Mouse (Mus musculus) hindbrain, embryonic 15.5 days (tissue): ENCODE data around the gene Tsacc. TPM values are rescaled to one million over a fixed set of nuclear protein-coding genes. Genes with fewer than 3 reads are reported as not detected.

Experiments used
- ATAC-seq: fragments of 200-750 bp; cut with Nextera tagmentation; 2 replicates; pipeline ENCODE4 v1.8.0; 2017; ENCODE audit warnings: low read depth, moderate number of reproducible peaks, moderate TSS enrichment; ENCODE audit not compliant: low FRiP score
- H3K27ac ChIP-seq: fragments of 300-500 bp; sonication (generic); replicated peaks from 2 replicates; pipeline ENCODE4 v1.5.1; 2015; ENCODE audit warnings: mild to moderate bottlenecking, inconsistent platforms
- H3K27me3 ChIP-seq: fragments of 300-500 bp; sonication (generic); 2 replicates; pipeline ENCODE4 v1.6.1; 2015; ENCODE audit warnings: control low read depth, inconsistent platforms
- H3K36me3 ChIP-seq: fragments of 300-500 bp; sonication (generic); 2 replicates; pipeline ENCODE4 v1.6.1; 2015; ENCODE audit warnings: control low read depth, inconsistent platforms
- H3K4me1 ChIP-seq: fragments of 300-500 bp; sonication (generic); replicated peaks from 2 replicates; pipeline ENCODE4 v1.6.1; 2015; ENCODE audit warnings: control low read depth, inconsistent platforms
- H3K4me2 ChIP-seq: fragments of 300-500 bp; sonication (generic); 2 replicates; pipeline ENCODE4 v1.6.1; 2015; ENCODE audit warnings: moderate library complexity, mild to moderate bottlenecking, inconsistent platforms
- H3K4me3 ChIP-seq: fragments of 300-500 bp; sonication (generic); 2 replicates; pipeline ENCODE4 v1.5.1; 2015; ENCODE audit warnings: mild to moderate bottlenecking, inconsistent platforms
- H3K9ac ChIP-seq: fragments of 300-500 bp; sonication (generic); 2 replicates; pipeline ENCODE4 v1.6.1; 2015; ENCODE audit warnings: inconsistent platforms
- H3K9me3 ChIP-seq: fragments of 300-500 bp; sonication (generic); 2 replicates; pipeline ENCODE4 v1.6.1; 2016; ENCODE audit warnings: control low read depth, inconsistent platforms
- WGBS: fragments of 180-500 bp; shearing (Covaris S2); methylation state at CpG from one replicate; pipeline ENCODE4 v1.1.7; 2015; 5-methylcytosine and 5-hydroxymethylcytosine counted together
- polyA plus RNA-seq: library from polyadenylated mRNA; unstranded; fragments of >200 nt; fragmentation: Nextera tagmentation; extraction: Ambion mirVana; gene quantifications from 2 replicates; pipeline ENCODE4 v1.2.1, GENCODE M21; 2015

Tsacc gene
- polyA plus RNA-seq, 1 experiment from 2014 or later, result 12.2 TPM

GRCm38 (mm10) chr3:88248406-88248805, 48.4 kb downstream of the Tsacc start:
- H3K36me3 ChIP-seq, result no peaks in the 10 kb centered on the region
- no peak overlapping the region for H3K27ac ChIP-seq
- WGBS, result 58% methylated on average over 11 of the region's 11 CpGs
- H3K4me2 ChIP-seq, result no peak overlapping the region
- peaks cover 6% of the 10 kb centered on the region for H3K4me1 ChIP-seq
- H3K4me3 ChIP-seq, result no peak overlapping the region
- no peak for ATAC-seq
- H3K27me3 ChIP-seq, result peaks cover 4% of the 10 kb centered on the region
- H3K9me3 ChIP-seq, result no peaks in the 10 kb centered on the region
- H3K9ac ChIP-seq, result no peak overlapping the region

GRCm38 (mm10) chr3:88247666-88248065, 49.1 kb downstream of the Tsacc start:
- Histone ChIP-seq H3K4me3 (no peak overlapping the region), H3K27me3 (no peaks in the 10 kb centered on the region), H3K27ac (no peak overlapping the region), H3K9ac (no peak overlapping the region), H3K36me3 (no peaks in the 10 kb centered on the region), H3K9me3 (no peaks in the 10 kb centered on the region), H3K4me2 (no peak overlapping the region), H3K4me1 (peaks cover 13% of the 10 kb centered on the region)
- no peak for ATAC-seq
- WGBS, result 65% methylated on average over 9 of the region's 9 CpGs

DNA sequence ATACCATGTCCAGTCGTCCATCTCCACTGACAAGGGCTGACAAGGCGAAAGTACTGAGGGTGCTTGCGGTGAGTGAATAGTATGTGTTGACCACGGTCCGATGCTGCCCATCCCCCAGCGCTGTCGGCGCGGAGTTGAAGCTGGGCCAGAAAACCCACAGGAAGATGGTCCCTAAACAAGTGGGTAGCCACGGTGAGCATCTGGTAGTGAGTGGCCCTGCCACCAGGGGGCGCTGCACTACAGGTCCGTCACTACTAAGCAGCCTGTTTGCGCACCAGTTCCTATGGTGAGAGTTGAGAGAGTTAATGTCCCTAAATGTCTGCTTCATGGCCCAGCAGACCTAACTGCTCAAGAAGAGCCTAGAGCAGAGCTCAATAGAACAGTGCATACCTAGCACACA, 51.0 kb downstream of the Tsacc start:
- H3K36me3 ChIP-seq, result no peaks in the 10 kb centered on the region
- peaks cover 30% of the 10 kb centered on the region for H3K4me1 ChIP-seq
- H3K4me3 ChIP-seq, result no peak overlapping the region
- no peak overlapping the region for H3K27ac ChIP-seq
- no peaks in the 10 kb centered on the region for H3K27me3 ChIP-seq
- ATAC-seq, result no peak
- no peaks in the 10 kb centered on the region for H3K9me3 ChIP-seq
- WGBS, result 18% methylated on average over 13 of the region's 13 CpGs
- H3K9ac ChIP-seq, result no peak overlapping the region
- H3K4me2 ChIP-seq, result no peak overlapping the region

GRCm38 (mm10) chr3:88244071-88244470, 52.7 kb downstream of the Tsacc start:
- peaks cover 8% of the 10 kb centered on the region for H3K27me3 ChIP-seq
- peaks cover 35% of the 10 kb centered on the region for H3K4me1 ChIP-seq
- ATAC-seq, result no peak
- no peak overlapping the region for H3K27ac ChIP-seq
- H3K9me3 ChIP-seq, result no peaks in the 10 kb centered on the region
- WGBS, result 10% methylated on average over 2 of the region's 2 CpGs
- no peak overlapping the region for H3K4me3 ChIP-seq
- no peaks in the 10 kb centered on the region for H3K36me3 ChIP-seq
- H3K9ac ChIP-seq, result no peak overlapping the region
- H3K4me2 ChIP-seq, result no peak overlapping the region

DNA sequence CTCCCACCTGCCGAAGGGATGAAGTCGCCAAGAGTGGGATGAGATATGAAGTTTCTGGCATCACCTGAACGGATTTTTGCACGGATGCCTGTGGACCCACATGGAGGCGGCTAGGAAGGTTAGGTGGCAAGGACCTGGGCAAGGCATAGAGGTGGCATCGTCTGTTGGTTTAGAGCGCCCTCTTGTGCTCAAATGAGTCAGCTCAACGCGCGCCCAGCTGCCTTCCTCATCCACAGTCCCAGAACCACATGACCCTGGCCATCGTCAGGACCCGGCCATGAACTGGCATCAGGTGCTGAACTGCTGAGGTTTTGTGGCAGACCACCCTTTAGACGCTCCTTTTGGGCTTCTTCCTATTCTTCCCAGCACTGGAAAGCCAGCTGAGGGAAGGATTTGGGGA, 54.3 kb downstream of the Tsacc start:
- peak overlapping the region; percentile 42 for H3K4me2 ChIP-seq
- H3K9me3 ChIP-seq, result no peaks in the 10 kb centered on the region
- no peak overlapping the region for H3K4me3 ChIP-seq
- H3K27ac ChIP-seq, result peak overlapping the region; percentile 79
- H3K36me3 ChIP-seq, result no peaks in the 10 kb centered on the region
- under 1% methylated on average over 13 of the region's 13 CpGs for WGBS
- H3K27me3 ChIP-seq, result peaks cover 8% of the 10 kb centered on the region
- H3K4me1 ChIP-seq, result peaks cover 48% of the 10 kb centered on the region
- peak; percentile 49 for ATAC-seq
- H3K9ac ChIP-seq, result no peak overlapping the region

- peak; percentile 28; the same call in 1 of the 2 replicates for ATAC-seq
- 3% methylated on average over 47 of the region's 48 CpGs for WGBS
- peaks cover 61% of the 10 kb centered on the region for H3K4me1 ChIP-seq
Observed at GRCm38 (mm10) chr3:88241045-88241786, 55.6 kb downstream of the Tsacc start.

GRCm38 (mm10) chr3:88239446-88239845, 57.4 kb downstream of the Tsacc start:
- Histone ChIP-seq H3K4me3 (no peak overlapping the region), H3K9ac (no peak overlapping the region), H3K4me2 (no peak overlapping the region), H3K27me3 (peaks cover 8% of the 10 kb centered on the region), H3K27ac (peak overlapping the region; percentile 79), H3K9me3 (no peaks in the 10 kb centered on the region), H3K36me3 (no peaks in the 10 kb centered on the region), H3K4me1 (peaks cover 65% of the 10 kb centered on the region)
- no peak for ATAC-seq
- 39% methylated on average over 4 of the region's 4 CpGs for WGBS

More at GRCm38 (mm10) chr3:88241045-88241786, 55.6 kb downstream of the Tsacc start:
- peak overlapping the region; percentile 45 for H3K4me2 ChIP-seq
- H3K9ac ChIP-seq, result peak overlapping the region; percentile 7; the same call in 1 of the 2 replicates
- H3K4me3 ChIP-seq, result peak overlapping the region; percentile 15; the same call in 1 of the 2 replicates
- H3K9me3 ChIP-seq, result no peaks in the 10 kb centered on the region
- H3K36me3 ChIP-seq, result no peaks in the 10 kb centered on the region
- H3K27ac ChIP-seq, result peak overlapping the region; percentile 79
- peaks cover 8% of the 10 kb centered on the region for H3K27me3 ChIP-seq

- 24% methylated on average over 8 of the region's 8 CpGs for WGBS
Observed at GRCm38 (mm10) chr3:88238866-88239391, 57.9 kb downstream of the Tsacc start.

GRCm38 (mm10) chr3:88237556-88238194, 59.1 kb downstream of the Tsacc start:
- Histone ChIP-seq H3K4me1 (peaks cover 66% of the 10 kb centered on the region), H3K36me3 (no peaks in the 10 kb centered on the region), H3K27me3 (peaks cover 8% of the 10 kb centered on the region), H3K9me3 (no peaks in the 10 kb centered on the region), H3K4me3 (no peak overlapping the region), H3K27ac (peak overlapping the region; percentile 67), H3K4me2 (no peak overlapping the region), H3K9ac (no peak overlapping the region)
- 9% methylated on average over 10 of the region's 10 CpGs for WGBS
- ATAC-seq, result no peak

More at GRCm38 (mm10) chr3:88238866-88239391, 57.9 kb downstream of the Tsacc start:
- H3K4me1 ChIP-seq, result peaks cover 67% of the 10 kb centered on the region
- H3K36me3 ChIP-seq, result no peaks in the 10 kb centered on the region
- H3K9ac ChIP-seq, result no peak overlapping the region
- H3K9me3 ChIP-seq, result no peaks in the 10 kb centered on the region
- ATAC-seq, result peak; percentile 85
- H3K4me3 ChIP-seq, result no peak overlapping the region
- peak overlapping the region; percentile 79 for H3K27ac ChIP-seq
- H3K4me2 ChIP-seq, result no peak overlapping the region
- H3K27me3 ChIP-seq, result peaks cover 8% of the 10 kb centered on the region

DNA sequence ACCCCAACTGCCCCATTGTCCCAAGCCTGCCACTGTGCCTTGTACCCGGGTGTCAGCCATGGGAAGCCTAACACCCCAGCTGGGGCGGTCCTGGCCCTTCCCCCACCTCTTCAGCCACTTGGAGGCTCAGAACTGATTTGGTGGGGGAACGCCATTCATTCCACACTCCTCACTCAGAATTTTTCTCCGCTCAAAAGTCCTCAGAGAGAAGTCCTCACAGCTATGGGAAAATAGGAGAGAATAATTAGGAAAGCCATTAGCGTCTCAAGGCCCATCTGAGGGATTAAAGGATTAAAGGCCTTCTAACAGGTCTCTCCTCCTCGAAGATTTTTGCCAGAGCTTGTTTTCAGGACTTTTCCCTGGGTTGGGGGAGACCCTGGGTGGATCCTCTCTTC, 59.6 kb downstream of the Tsacc start:
- ATAC-seq, result no peak

GRCm38 (mm10) chr3:88235616-88236015, 61.2 kb downstream of the Tsacc start:
- no peak overlapping the region for H3K9ac ChIP-seq
- no peak overlapping the region for H3K4me3 ChIP-seq
- WGBS, result 33% methylated on average over 2 of the region's 2 CpGs
- H3K9me3 ChIP-seq, result no peaks in the 10 kb centered on the region
- H3K27ac ChIP-seq, result peak overlapping the region; percentile 20
- no peaks in the 10 kb centered on the region for H3K36me3 ChIP-seq
- ATAC-seq, result no peak
- H3K4me2 ChIP-seq, result no peak overlapping the region
- H3K27me3 ChIP-seq, result peaks cover 6% of the 10 kb centered on the region
- H3K4me1 ChIP-seq, result peaks cover 66% of the 10 kb centered on the region

More for the DNA sequence above, 59.6 kb downstream of the Tsacc start:
- H3K27me3 ChIP-seq, result peaks cover 8% of the 10 kb centered on the region
- H3K9me3 ChIP-seq, result no peaks in the 10 kb centered on the region
- H3K36me3 ChIP-seq, result no peaks in the 10 kb centered on the region
- H3K4me1 ChIP-seq, result peaks cover 64% of the 10 kb centered on the region
- H3K9ac ChIP-seq, result no peak overlapping the region
- H3K4me3 ChIP-seq, result no peak overlapping the region
- peak overlapping the region; percentile 67 for H3K27ac ChIP-seq
- H3K4me2 ChIP-seq, result no peak overlapping the region
- 23% methylated on average over 6 of the region's 6 CpGs for WGBS

DNA sequence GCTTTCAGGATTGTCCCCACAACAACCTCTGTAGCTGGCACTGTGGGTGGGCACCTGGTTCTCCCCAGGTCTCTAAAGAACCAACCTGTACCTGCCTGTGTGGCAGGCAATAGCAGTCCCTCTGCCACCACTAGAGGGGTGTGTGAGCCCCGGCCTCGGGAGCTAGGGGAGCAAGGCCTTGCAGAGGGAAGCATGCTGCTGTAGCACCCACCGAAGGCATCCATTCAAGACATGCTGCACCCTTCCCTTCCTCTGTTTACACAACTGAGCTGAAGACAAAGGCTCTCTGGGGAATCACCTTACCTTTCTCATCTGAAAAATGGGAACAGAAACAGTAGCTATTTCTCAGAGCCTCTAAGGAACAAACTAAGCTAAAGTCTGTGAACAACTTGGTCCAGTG, 61.6 kb downstream of the Tsacc start:
- 0 out of 2 replicates have a peak, but pooled peaks cover 2% of the 10 kb centered on the region for H3K36me3 ChIP-seq
- WGBS, result 12% methylated on average over 3 of the region's 3 CpGs
- peaks cover 2% of the 10 kb centered on the region for H3K27me3 ChIP-seq
- no peak for ATAC-seq
- H3K9me3 ChIP-seq, result no peaks in the 10 kb centered on the region
- H3K9ac ChIP-seq, result no peak overlapping the region
- H3K27ac ChIP-seq, result peak overlapping the region; percentile 47; the same call in 1 of the 2 replicates
- no peak overlapping the region for H3K4me2 ChIP-seq
- no peak overlapping the region for H3K4me3 ChIP-seq
- peaks cover 66% of the 10 kb centered on the region for H3K4me1 ChIP-seq
